Mouse (Mus musculus): ENCODE data around the gene Mdga2.

Gene Mdga2

DNA sequence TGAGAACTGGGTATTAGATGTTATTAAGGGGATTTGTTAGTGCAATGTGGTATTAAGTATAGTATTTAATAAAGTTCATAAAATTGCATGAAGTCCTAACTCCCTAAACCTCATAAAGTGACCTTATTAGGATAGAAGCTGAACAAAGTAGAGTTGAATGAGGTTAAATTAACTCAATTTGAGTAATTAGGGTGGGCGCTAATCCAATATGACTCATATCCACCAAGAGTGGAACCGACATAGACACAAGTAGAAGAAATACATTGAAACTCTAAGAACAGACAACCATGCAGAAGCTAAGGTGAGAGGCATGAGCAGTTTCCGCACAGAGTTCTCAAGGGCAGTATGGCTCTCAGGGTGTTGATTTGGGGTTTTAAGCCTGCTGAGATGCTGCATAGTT is 165.7 kb downstream of the Mdga2 start:
- DNase-seq (ENCODE audit: low read depth, low spot score): no peak

DNA sequence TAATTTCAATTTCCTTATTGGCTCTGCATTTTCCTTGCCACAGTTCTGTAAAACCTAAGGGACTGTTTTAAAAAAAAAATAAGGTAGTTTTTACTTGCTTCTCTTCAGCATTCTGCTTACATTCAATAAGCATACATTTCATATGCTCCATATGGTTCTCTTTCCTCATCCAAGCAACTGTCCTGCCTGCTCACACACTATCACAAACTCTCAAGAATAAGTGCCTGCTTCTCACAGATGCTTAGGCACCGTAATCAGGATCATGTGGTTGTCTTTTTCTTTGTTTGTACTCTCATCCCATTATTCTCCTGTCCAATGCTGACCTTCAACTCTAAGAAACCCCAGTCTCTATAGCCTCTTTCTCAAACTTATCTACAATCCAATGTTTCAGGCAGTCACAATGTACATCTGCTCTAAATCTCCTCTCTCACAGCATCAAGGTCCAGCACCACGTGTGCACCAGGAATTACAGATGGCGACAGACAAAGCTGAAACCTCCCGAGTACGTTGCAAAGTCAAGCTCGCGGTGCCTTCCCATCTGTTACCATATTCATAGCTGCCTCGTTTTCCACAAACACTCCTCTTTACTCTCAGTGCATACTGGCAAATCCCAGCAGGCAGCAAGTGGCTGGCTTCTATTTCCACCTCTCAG is 177.1 kb downstream of the Mdga2 start:
- DNase-seq (ENCODE audit: low read depth, low spot score): no peak

DNA sequence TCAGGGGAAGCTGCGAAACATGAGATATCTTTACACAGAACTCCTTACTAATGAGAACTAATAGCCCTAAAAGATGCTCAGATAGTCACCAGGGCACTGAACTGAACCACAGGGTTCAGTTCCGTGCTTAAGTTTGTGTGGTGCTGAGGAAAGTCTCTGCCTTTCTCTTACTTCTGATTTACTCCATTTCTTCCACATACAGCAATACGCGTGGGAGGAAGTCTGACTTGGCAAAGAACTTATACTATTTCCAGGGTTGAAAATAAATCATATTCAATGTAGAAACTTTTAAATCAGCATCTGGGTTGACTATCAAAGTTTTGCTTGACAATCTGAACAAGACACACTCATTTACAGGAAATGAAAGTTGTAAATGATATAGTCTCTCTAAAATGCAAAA is 180.5 kb downstream of the Mdga2 start:
- DNase-seq (ENCODE audit: low read depth, low spot score): no peak

DNA sequence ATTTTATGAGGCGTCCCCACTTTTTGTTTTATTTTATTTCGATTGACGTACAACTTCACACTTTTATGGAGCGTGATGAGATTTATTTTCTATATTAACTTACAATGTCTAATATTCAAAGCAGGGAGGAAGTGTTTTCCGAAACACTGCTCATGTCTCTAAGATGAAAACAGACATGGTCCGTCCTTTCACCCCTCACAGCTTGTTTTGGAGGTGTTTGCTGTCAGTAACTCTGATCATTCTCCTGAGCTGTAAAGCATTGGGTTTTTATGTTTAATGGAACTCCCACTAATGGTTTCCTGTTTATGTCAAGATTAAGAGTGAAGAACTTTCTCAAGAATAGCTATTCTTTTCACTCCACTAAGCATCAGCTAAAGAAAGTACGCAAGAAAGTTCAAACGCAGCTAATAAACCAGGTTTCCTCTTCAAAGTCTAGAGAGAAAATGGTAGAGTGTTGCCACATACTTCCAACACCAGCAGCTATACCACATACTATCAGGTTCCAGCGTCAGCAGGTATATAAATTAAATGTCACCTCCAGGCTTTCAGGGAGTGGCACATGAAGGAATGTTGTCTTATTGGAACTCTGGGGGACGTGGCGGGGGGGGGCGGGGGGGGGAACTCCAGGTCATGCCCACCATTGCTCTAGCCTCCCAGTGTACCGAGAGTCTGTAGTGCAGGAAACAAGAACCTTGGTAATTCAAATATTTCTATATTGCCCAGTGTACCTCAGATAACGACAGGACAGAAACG is 186.7 kb downstream of the Mdga2 start:
- no peak for DNase-seq (ENCODE audit: low read depth, low spot score)

DNA sequence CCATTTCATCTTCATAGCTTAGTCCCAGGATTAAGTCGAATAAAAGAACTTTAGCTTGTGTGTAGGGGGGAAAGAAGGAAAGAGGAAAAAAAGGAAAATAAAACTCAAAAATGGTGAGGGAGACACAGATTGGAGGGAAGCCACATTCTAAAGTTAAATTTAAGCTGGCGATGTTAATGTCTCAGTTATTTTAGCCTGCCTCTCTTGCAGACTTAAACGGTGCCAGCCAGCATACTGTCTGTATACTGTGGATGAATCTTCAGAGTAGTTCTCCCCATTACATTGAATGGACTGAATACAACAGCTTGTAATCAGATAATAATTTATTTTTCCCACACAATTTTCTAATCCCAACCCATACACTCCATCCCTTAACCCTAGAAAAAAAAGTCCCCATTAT is 205.2 kb downstream of the Mdga2 start:
- no peak for DNase-seq (ENCODE audit: low read depth, low spot score)

DNA sequence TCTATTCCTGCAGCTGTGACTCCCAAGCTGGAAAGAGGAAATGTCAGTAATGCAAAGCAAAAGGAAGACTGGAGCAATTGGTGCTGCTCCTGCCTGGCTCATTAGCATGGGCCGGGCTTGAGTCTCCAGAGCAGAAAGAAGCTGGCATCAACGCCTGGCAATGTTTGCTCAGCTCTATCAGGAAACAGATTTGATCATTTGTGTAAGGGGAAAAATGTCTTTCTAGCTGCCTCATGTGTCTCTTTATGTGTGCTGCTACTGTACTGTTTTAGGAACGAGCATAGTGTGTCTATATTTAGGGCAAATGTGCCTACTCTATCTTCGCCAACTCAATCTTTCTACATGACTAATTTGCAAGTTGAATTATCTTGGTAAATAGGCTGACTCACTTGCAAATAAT is 211.0 kb downstream of the Mdga2 start:
- DNase-seq (ENCODE audit: low read depth, low spot score): no peak

DNA sequence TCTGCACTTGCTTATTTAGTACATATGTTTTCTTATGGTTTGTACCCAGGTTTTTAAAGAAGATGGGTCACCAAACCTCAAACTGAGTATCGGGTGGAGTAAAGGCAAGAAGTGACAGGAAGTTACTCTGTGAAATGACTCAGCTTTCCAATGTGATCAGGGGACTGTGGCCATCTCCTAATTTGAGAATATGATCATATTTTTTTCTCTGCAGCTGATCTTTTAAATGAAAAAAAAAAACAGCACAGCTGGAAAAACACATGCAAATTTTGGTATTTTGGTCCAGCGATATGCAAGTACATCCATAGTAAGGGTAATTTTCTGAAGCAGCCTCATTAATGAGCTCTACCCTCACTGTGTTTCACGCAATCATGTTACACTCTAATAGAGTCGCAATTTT is 212.0 kb downstream of the Mdga2 start:
- no peak for DNase-seq (ENCODE audit: low read depth, low spot score)

DNA sequence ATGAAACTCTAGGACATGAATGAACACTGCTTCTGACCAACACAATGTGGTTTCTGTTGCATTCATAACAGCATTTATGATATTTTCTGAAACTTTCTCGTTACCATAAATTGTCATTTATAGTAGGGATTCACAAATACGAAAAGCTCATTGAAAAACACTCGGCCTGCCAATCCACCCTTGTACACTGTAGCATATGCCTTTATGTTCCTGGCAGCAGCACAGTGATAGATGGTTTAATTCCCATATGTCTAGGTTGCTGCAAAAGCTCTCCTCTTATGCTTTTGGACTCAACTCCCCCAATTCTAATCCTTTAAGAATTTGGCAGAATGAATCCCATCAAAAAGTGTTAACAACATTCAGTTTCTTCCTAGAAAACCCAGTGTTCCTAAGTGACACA is 213.2 kb downstream of the Mdga2 start:
- no peak for DNase-seq (ENCODE audit: low read depth, low spot score)

DNA sequence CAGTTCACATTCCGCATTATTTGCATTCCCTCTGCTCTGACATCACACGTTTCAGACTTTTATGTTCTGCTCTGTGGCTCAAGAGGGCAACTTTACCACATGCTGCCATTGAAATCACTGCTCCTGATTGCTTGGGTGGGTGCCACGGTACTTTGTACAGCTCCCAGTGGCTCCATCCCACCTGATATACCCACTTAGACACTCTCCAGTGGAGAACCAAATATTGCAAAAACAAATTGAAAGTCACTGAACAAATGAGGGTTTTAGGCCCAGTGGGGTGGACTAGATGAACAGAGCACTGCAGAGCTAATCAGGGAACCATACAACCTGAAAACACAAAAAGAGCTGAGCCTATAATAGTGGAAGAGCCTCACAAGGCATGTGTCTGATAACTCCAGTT is 268.2 kb downstream of the Mdga2 start:
- DNase-seq (ENCODE audit: low read depth, low spot score): no peak

DNA sequence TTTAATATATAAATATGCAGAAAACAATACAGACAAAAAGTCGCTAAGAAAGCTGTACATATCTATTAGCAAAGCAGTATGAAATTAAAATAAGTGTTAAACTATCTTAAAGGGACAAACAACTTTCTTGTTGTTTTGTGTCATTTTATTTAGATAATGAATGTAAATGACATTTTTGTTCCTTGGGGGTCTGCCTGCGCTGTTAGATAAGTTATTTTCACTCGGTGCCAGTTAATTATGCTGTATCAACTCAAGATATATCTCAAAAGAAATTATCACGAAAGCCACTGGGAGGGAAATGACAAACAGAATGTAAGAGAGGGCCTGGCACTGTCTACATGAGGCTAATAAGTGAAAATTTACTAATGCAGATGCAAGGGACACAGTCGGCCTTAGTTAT is 306.6 kb downstream of the Mdga2 start:
- DNase-seq (ENCODE audit: low read depth, low spot score): no peak

DNA sequence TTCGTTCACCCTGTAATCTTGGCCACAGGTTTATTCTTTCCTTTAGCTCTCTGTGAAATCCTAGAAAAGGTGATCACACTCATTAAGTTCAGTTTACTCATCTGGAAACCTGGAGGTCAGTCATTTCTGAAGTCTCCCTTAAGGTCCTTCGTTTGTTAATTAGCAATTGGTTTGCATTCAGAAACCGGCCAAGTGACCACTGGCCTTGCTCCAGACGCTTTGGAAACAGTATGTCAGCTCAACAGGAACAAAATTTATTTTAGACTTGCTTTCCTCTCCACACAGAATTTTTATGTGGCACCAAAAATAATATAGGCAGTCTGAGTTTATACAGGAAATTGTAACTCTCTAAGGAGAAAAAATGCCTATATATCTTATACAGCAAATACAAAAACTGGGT is 323.0 kb downstream of the Mdga2 start:
- DNase-seq (ENCODE audit: low read depth, low spot score): no peak

DNA sequence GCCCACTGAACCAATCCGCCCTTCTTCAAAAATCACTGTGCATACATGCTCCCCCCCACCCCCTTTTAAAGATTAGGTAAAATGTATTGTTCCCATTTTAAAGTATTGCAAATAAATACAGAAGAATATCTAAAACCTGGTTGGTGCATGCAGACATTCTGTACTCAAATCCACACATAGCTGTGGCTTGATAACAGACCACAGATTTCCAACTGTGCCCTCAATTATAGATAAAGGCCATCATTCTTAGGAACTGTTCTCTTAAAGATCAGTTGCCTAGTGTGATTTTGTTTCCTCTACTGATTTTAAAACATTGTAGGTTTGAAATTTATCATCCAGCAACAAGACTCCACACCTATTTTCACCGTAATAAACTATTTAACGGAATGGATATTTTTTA is 325.6 kb downstream of the Mdga2 start:
- DNase-seq (ENCODE audit: low read depth, low spot score): no peak

DNA sequence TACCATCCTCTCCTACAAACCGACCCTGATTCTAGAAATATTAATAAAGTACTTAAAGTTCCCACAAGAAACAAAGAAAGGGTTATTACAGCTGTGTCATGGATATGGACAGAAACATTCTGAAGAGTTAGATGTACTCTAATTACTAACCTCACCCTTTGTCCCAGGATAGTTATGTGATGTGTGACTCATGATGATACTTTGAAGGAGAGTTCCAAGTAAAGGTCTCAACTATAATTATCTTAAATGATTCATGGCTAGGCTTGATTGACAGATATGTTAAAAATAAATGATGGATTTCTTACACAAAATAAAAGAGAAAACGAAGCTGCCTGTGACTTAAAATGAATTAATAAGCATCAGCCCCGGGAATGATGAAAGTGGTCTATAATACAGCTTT is 332.1 kb downstream of the Mdga2 start:
- no peak for DNase-seq (ENCODE audit: low read depth, low spot score)

DNA sequence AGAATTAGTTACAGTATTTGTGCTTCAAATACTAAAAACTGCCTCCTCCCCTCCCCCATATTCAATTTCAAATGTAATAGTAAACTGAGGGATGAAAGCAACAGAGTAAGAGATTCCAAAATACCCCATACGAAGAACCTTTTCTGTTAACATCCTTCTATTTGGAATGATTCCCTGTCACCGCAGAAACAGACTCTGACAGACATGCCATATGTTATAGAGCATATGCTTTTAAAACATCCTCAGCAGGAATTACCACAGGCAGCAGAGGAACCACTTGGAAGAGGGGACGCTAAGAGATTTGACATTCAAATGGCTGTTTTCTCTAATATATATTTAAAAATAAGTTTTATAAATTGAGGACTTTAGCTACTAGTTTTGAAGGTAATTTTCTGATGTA is 333.1 kb downstream of the Mdga2 start:
- no peak for DNase-seq (ENCODE audit: low read depth, low spot score)

DNA sequence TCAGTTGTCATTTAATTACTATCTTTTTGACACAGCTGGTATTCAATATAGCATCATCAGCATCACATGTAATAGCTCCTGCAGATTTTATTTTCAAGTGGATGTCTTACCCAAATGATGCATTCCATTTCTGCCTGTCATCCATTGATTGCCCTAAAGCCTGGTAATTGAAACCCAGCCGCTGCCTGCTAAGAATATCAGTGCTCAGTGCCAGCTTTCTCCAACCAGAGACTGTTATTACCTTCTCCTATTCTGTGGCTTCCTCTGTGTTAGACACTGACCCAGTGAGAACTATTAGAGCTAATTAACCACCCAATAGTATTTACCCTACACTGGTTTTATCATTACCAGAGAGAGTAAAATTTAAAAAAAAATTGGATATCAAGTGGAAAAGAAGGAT is 333.7 kb downstream of the Mdga2 start:
- no peak for DNase-seq (ENCODE audit: low read depth, low spot score)

DNA sequence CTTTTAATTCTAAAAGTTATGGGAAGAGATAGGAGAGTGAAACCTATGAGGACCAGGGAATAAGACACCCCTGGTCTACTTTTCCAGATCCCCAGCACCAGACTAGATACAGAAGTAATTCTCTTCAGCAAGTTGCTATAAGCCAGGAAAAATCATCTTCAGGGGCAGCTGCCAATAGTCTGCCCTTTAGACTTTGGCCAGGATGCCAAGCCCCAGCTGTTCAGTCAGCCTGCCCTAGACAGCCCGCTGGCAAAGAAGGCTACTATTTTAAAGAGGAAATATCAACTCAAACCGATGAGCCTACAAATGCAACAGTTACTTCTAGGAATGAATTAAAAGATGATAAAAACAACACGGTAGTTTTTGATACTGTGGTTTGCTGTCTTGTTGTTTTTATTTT is 356.1 kb downstream of the Mdga2 start:
- no peak for DNase-seq (ENCODE audit: low read depth, low spot score)

DNA sequence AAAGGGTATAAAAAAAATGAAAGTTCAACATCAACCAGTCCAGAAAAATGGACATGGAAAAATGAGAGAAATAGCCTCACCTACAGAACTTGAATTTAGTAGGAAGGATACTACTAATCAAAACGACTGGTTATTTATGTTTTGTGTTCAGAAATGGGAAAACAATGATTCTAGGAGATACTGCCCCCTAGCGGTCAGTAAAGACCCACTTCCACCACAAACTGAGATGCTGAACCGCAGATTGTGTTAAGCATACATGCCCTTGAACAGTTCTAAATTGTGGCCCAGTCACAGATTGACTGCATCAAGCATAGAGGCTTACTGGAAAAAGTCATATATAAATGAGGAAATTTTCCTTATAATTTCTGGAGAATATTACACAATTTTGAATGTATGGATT is 369.2 kb downstream of the Mdga2 start:
- DNase-seq (ENCODE audit: low read depth, low spot score): no peak

DNA sequence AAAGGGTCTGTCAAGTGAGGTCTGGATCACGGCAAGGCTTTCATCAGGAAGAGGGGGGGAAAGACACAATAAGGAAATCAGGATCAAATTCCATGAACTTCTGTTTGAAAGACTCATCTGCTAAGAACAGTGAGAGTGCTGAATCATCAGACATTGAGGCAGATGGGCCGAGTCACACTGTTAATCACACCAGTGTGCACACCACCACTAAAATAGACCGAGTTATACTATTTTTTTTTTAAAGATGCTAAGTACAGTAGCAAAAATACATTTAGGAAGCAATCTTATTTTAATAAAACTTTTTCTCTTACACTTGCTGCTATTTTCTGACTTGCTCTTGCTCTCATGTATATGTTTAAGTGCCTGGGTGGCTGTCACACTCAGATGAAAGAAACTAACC is 382.0 kb downstream of the Mdga2 start:
- no peak for DNase-seq (ENCODE audit: low read depth, low spot score)

DNA sequence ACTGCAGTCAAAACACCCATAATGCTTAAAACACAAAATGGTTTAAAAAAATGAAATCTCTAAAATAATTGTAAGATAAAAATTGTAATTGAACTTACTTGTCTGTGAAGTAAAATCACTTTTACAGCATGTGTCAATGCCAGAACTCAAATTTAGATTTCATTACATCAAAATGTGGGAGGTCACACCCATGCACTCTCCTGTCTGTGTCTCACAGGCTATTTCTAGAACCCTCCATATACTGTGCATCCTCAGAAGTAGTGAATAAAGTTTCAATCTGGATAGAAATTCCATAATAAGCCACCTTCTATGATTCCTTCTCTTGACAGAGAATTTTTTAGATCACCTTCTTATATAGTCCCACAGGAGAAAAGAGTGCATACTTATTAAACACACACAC is 466.7 kb downstream of the Mdga2 start:
- DNase-seq (ENCODE audit: low read depth, low spot score): no peak

DNA sequence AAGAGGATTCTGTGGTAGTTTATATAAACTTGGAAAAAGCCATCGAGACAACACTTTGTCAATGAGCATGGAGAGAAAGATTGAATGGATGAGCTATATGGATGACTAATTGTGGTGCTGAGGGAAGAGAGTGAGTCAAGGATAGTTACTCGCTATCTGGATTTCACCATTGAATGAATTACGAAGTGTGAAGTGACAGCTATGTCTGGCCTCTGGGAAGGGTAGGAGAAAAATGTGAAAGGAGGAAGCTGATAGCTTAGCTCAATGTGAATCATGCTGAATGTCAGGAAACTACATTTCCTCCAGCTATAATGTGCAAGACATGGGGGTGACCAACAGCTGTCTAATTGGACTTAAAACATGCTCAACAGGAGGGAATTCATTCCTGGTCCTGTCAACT is 487.8 kb downstream of the Mdga2 start:
- DNase-seq (ENCODE audit: low read depth, low spot score): no peak

DNA sequence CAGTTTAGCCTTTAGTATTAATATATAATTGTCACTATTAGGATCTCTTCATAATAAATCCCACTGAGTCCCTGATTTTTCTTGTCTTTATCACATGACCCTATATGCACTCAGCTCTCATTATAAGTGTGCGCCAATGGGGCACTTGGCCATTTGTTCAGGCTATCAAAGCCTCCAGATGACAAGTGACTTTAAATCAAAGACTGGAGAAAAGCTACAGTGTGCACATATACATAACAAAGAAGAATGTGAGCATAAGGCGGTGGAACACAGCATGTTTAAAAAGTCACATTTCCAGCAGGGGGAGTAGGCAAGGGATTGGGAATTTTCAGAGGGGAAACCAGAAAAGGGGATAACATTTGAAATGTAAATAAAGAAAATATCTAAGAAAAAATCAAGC is 497.9 kb downstream of the Mdga2 start:
- DNase-seq (ENCODE audit: low read depth, low spot score): no peak

DNA sequence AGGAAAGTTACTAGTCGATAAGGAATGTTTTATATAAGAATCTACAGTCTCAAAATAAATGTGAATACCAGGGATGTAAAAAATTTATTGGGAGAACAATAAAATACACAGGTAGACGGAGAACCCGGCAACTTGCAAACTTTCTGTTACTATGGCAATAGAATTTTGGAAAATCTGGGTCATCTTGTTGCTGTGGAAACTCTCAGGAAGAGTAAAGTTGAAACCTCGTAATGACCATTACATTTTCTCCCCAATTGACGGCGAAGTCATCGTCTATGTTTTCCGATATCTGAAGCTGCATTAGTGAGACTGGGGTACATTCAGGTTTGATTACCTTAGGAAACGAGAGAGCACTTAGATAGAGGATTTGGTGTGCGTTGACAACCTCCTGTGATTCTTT is 514.0 kb downstream of the Mdga2 start:
- DNase-seq (ENCODE audit: low read depth, low spot score): no peak

DNA sequence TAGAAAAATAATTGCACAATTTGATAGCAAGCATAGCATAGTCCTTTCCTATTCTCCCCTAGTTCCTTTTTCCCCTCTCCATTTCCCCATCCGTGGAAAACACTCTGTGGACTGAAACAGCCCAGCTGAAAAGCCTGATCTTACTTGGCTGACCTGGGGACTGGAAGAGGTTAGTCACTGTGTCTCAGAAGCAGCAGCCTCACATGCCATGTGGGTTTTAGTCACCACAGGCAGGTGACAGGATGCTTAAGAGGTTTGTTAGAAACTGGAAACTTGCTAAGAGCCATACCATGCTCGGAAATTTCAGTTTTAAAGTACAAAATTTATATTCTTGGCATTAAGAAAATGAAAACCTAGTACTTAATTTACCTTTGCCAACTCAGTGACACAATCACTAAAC is 514.9 kb downstream of the Mdga2 start:
- DNase-seq (ENCODE audit: low read depth, low spot score): no peak

DNA sequence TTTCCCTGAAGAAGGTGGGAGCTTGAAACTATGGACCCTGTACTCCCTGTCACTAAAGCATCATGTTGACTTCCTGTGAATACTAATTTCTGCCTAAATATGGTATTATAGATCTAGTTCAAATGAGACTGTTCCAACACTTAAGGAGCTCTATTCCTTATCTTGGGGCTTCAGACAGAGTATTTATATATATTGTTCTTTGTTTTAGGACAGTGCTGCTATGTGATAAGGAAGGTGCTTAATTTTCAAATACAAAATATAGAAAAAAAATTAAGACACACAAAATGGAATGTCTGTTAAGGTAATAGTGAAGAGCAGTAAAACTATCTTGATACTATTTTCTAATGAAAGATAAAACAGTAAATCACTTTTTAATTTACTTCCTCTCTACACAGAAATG is 517.3 kb downstream of the Mdga2 start:
- DNase-seq (ENCODE audit: low read depth, low spot score): no peak

Data from retina, adult 2 months (tissue).